Mouse (Mus musculus) CH12.LX (cell line): ENCODE measurements at regions not wholly inside any gene's neighbourhood (a gene's known extent, or its start where the extent isn't known, plus 50 kb on each side); places are given as distances from the start of the nearest gene placed in this dataset.

Experiments
- DNase-seq: peaks from one replicate; pipeline ENCODE4 v3.0.0-alpha.2; 2013; ENCODE audit errors: extremely low read depth
- H3K27ac ChIP-seq: 2 replicates; pipeline ENCODE4 v1.5.1; 2012; ENCODE audit warnings: low read depth, mild to moderate bottlenecking, control low read depth, moderate library complexity; ENCODE audit not compliant: insufficient read depth
- H3K27me3 ChIP-seq: replicated peaks from 2 replicates; pipeline ENCODE3; 2012; ENCODE audit warnings: inconsistent platforms
- H3K36me3 ChIP-seq, 2 experiments: replicated peaks in 1 of 2; 2 replicates each; pipeline versions ENCODE3 to v1.6.1; 2012; ENCODE audit warnings: inconsistent platforms in 1 of 2, low read length in 1 of 2, mild to moderate bottlenecking in 1 of 2, mixed read lengths in 1 of 2, moderate library complexity in 1 of 2; ENCODE audit not compliant: control insufficient read depth in 1 of 2, insufficient read depth in 1 of 2
- H3K4me1 ChIP-seq, 2 experiments: 2 replicates each; pipeline ENCODE4 v1.6.1; 2012; ENCODE audit warnings: inconsistent platforms in 1 of 2, moderate library complexity in 1 of 2; ENCODE audit not compliant: insufficient read depth in 2 of 2, control insufficient read depth in 1 of 2
- H3K4me2 ChIP-seq: 2 replicates; pipeline ENCODE4 v1.6.1; 2012; ENCODE audit warnings: low read depth, mild to moderate bottlenecking, control low read depth; ENCODE audit not compliant: poor library complexity, insufficient read depth, severe bottlenecking
- H3K4me3 ChIP-seq, 3 experiments: fragments of 150-350 bp in 1 of 3; sonication (generic) in 1 of 3; replicated peaks in 1 of 3; 2 replicates each; pipeline versions ENCODE3 to v1.5.1; 2011 to 2012; ENCODE audit warnings: low read depth in 2 of 3, low read length in 2 of 3, mild to moderate bottlenecking in 2 of 3, moderate library complexity in 2 of 3, control low read depth in 1 of 3, improper control_type of control experiment in 1 of 3, inconsistent platforms in 1 of 3, mixed read lengths in 1 of 3; ENCODE audit not compliant: poor library complexity in 1 of 3
- H3K79me2 ChIP-seq: replicated peaks from 2 replicates; pipeline ENCODE4 v1.6.1; 2012; ENCODE audit warnings: mild to moderate bottlenecking, moderate library complexity; ENCODE audit not compliant: control insufficient read depth, poor library complexity, insufficient read depth, severe bottlenecking; ENCODE audit errors: extremely low read depth
- H3K9ac ChIP-seq: 2 replicates; pipeline ENCODE4 v1.6.1; 2012; ENCODE audit warnings: low read depth, mild to moderate bottlenecking, control low read depth, moderate library complexity; ENCODE audit not compliant: insufficient read depth
- H3K9me3 ChIP-seq: replicated peaks from 2 replicates; pipeline ENCODE3; 2012; ENCODE audit warnings: low read length, inconsistent platforms, mixed read lengths
- BHLHE40 ChIP-seq: IDR thresholded peaks from 2 replicates; pipeline ENCODE4 v1.6.1; 2011; ENCODE audit warnings: mild to moderate bottlenecking, low read depth, low read length, improper control_type of control experiment
- CHD1 ChIP-seq: IDR thresholded peaks from 2 replicates; pipeline ENCODE4 v1.6.1; 2012; ENCODE audit warnings: low read depth, low read length, improper control_type of control experiment, inconsistent platforms
- CHD2 ChIP-seq: IDR thresholded peaks from 2 replicates; pipeline ENCODE4 v1.6.1; 2011; ENCODE audit warnings: low read length, improper control_type of control experiment
- CTCF ChIP-seq, 2 experiments: IDR thresholded peaks in 1 of 2; conservative IDR thresholded peaks in 1 of 2; 2 replicates each; pipeline ENCODE4 v1.5.1; 2011 to 2012; ENCODE audit warnings: low read depth in 2 of 2, low read length in 2 of 2, improper control_type of control experiment in 1 of 2, inconsistent platforms in 1 of 2, mild to moderate bottlenecking in 1 of 2, moderate library complexity in 1 of 2
- E2F4 ChIP-seq: IDR thresholded peaks from 2 replicates; pipeline ENCODE4 v1.6.1; 2011; ENCODE audit warnings: low read depth, low read length, improper control_type of control experiment; ENCODE audit not compliant: insufficient replicate concordance
- ELF1 ChIP-seq: IDR thresholded peaks from 2 replicates; pipeline ENCODE4 v1.6.1; 2014; ENCODE audit warnings: low read depth, mild to moderate bottlenecking, inconsistent platforms, low read length, improper control_type of control experiment
- ETS1 ChIP-seq: conservative IDR thresholded peaks from 2 replicates; pipeline ENCODE4 v1.6.1; 2012; ENCODE audit warnings: low read depth, mild to moderate bottlenecking, inconsistent platforms, low read length, improper control_type of control experiment, moderate library complexity
- GABPA ChIP-seq: IDR thresholded peaks from 2 replicates; pipeline ENCODE4 v1.6.1; 2012; ENCODE audit warnings: low read depth, low read length, improper control_type of control experiment, inconsistent platforms; ENCODE audit not compliant: insufficient replicate concordance
- HCFC1 ChIP-seq: IDR thresholded peaks from 2 replicates; pipeline ENCODE4 v1.6.1; 2012; ENCODE audit warnings: low read depth, mild to moderate bottlenecking, inconsistent platforms, low read length, improper control_type of control experiment
- IRF4 ChIP-seq: IDR thresholded peaks from 2 replicates; pipeline ENCODE4 v1.6.1; 2014; ENCODE audit warnings: low read depth, mild to moderate bottlenecking, inconsistent platforms, low read length, improper control_type of control experiment
- JUN ChIP-seq: IDR thresholded peaks from 2 replicates; pipeline ENCODE4 v1.6.1; 2011; ENCODE audit warnings: low read depth, mild to moderate bottlenecking, low read length, improper control_type of control experiment, moderate library complexity; ENCODE audit not compliant: insufficient read depth
- JUND ChIP-seq: conservative IDR thresholded peaks from 2 replicates; pipeline ENCODE4 v1.6.1; 2011; ENCODE audit warnings: low read depth, low read length, improper control_type of control experiment
- MAFK ChIP-seq: IDR thresholded peaks from 2 replicates; pipeline ENCODE4 v1.6.1; 2011; ENCODE audit warnings: low read length, improper control_type of control experiment; ENCODE audit not compliant: insufficient replicate concordance
- MAX ChIP-seq: IDR thresholded peaks from 2 replicates; pipeline ENCODE4 v1.6.1; 2011; ENCODE audit warnings: low read length, improper control_type of control experiment
- MAZ ChIP-seq: IDR thresholded peaks from 2 replicates; pipeline ENCODE4 v1.6.1; 2012; ENCODE audit warnings: low read depth, mild to moderate bottlenecking, inconsistent platforms, low read length, improper control_type of control experiment, moderate library complexity
- MXI1 ChIP-seq: IDR thresholded peaks from 2 replicates; pipeline ENCODE4 v1.6.1; 2011; ENCODE audit warnings: mild to moderate bottlenecking, low read depth, low read length, improper control_type of control experiment
- PAX5 ChIP-seq: IDR thresholded peaks from 2 replicates; pipeline ENCODE4 v1.6.1; 2012; ENCODE audit warnings: low read length, inconsistent platforms, mixed read lengths
- POLR2A ChIP-seq: IDR thresholded peaks from 2 replicates; pipeline ENCODE4 v1.6.1; 2011; ENCODE audit warnings: low read depth, mild to moderate bottlenecking, improper control_type of control experiment, low read length
- POLR2AphosphoS2 ChIP-seq: IDR thresholded peaks from 2 replicates; pipeline ENCODE4 v1.6.1; 2011; ENCODE audit warnings: low read depth, low read length, improper control_type of control experiment
- RCOR1 ChIP-seq: conservative IDR thresholded peaks from 2 replicates; pipeline ENCODE4 v1.6.1; 2012; ENCODE audit warnings: low read depth, mild to moderate bottlenecking, inconsistent platforms, low read length, improper control_type of control experiment
- SIN3A ChIP-seq: IDR thresholded peaks from 2 replicates; pipeline ENCODE4 v1.6.1; 2012; ENCODE audit warnings: low read length, improper control_type of control experiment, inconsistent platforms
- TCF12 ChIP-seq: IDR thresholded peaks from 2 replicates; pipeline ENCODE4 v1.6.1; 2014; ENCODE audit warnings: low read depth, mild to moderate bottlenecking, inconsistent platforms, low read length, improper control_type of control experiment
- USF1 ChIP-seq: IDR thresholded peaks from 2 replicates; pipeline ENCODE4 v1.6.1; 2014; ENCODE audit warnings: low read depth, mild to moderate bottlenecking, inconsistent platforms, low read length, improper control_type of control experiment
- USF2 ChIP-seq: conservative IDR thresholded peaks from 2 replicates; pipeline ENCODE4 v1.6.1; 2011; ENCODE audit warnings: low read depth, low read length, improper control_type of control experiment
- ZKSCAN1 ChIP-seq: IDR thresholded peaks from 2 replicates; pipeline ENCODE4 v1.6.1; 2012; ENCODE audit warnings: low read depth, inconsistent platforms, low read length, improper control_type of control experiment, borderline replicate concordance
- ZMIZ1 ChIP-seq: IDR thresholded peaks from 2 replicates; pipeline ENCODE4 v1.6.1; 2012; ENCODE audit warnings: low read depth, mild to moderate bottlenecking, inconsistent platforms, low read length, improper control_type of control experiment
- ZNF384 ChIP-seq: IDR thresholded peaks from 2 replicates; pipeline ENCODE4 v1.6.1; 2012; ENCODE audit warnings: low read depth, low read length, improper control_type of control experiment, inconsistent platforms
- dilution Hi-C: fragments of 300-500 bp; cut with MboI; formaldehyde crosslinking; loops from 2 replicates; pipeline ENCODE4 v1.14.3; 2020; ENCODE audit warnings: low sequenced_read_pairs; ENCODE audit not compliant: extremely low pct_unique_long_range_greater_than_20kb, extremely low pct_ligation_motif_present
- in situ Hi-C: fragments of 300-500 bp; cut with MboI; formaldehyde crosslinking; loops from 3 replicates; pipeline ENCODE4 v1.14.3; 2019; ENCODE audit warnings: low sequenced_read_pairs, low pct_ligation_motif_present, low pct_unique_long_range_greater_than_20kb, mixed read lengths

GRCm38 (mm10) chr14:106379645-106380044, 273.6 kb downstream of the Trim52 start:
- no peaks in the 10 kb centered on the region for H3K4me1 ChIP-seq
- peaks cover 11% of the 10 kb centered on the region for H3K9me3 ChIP-seq
- H3K36me3 ChIP-seq, result no peaks in the 10 kb centered on the region
- dilution Hi-C loops, result no loop called here
- in situ Hi-C loops, result no loop called here
- H3K4me2 ChIP-seq, result no peak overlapping the region
- H3K4me3 ChIP-seq, result no peak overlapping the region
- H3K79me2 ChIP-seq, result no peaks in the 10 kb centered on the region
- H3K27ac ChIP-seq, result no peak overlapping the region
- H3K9ac ChIP-seq, result no peak overlapping the region
- no peak for DNase-seq
- H3K27me3 ChIP-seq, result no peaks in the 10 kb centered on the region
- no peak for TF ChIP-seq MAFK
- no peak for TF ChIP-seq PAX5
- no peak for TF ChIP-seq HCFC1
- no peak for TF ChIP-seq ELF1
- no peak for TF ChIP-seq JUN

- dilution Hi-C loops, result no loop called here
- TF ChIP-seq ZNF384 (no peak), BHLHE40 (no peak), CTCF (conservative IDR thresholded peaks at IDR 0.05 in 1 of 2, IDR thresholded peaks at IDR 0.05 in 1 of 2; ENCODE audit: low read depth in 2 of 2, low read length in 2 of 2) (no peak), IRF4 (no peak), USF1 (no peak), E2F4 (no peak), ETS1 (no peak), ZKSCAN1 (no peak), GABPA (no peak), CHD2 (no peak)
- no peaks in the 10 kb centered on the region for H3K79me2 ChIP-seq
- H3K27ac ChIP-seq, result no peak overlapping the region
- no peaks in the 10 kb centered on the region for H3K36me3 ChIP-seq
- no peak for DNase-seq
- peaks cover 14% of the 10 kb centered on the region for H3K9me3 ChIP-seq
- in situ Hi-C loops, result no loop called here
- no peaks in the 10 kb centered on the region for H3K27me3 ChIP-seq
- no peak overlapping the region for H3K4me2 ChIP-seq
- no peaks in the 10 kb centered on the region for H3K4me1 ChIP-seq
- H3K9ac ChIP-seq, result no peak overlapping the region
- no peak overlapping the region for H3K4me3 ChIP-seq
These were observed 281.7 kb downstream of the Trim52 start for GRCm38 (mm10) chr14:106387671-106388070.

GRCm38 (mm10) chr14:106390546-106390945, 284.5 kb downstream of the Trim52 start:
- no peak overlapping the region for H3K9ac ChIP-seq
- in situ Hi-C loops, result no loop called here
- H3K27me3 ChIP-seq, result no peaks in the 10 kb centered on the region
- H3K36me3 ChIP-seq, result no peaks in the 10 kb centered on the region
- no peaks in the 10 kb centered on the region for H3K79me2 ChIP-seq
- no peak overlapping the region for H3K4me2 ChIP-seq
- no peaks in the 10 kb centered on the region for H3K4me1 ChIP-seq
- no peak overlapping the region for H3K27ac ChIP-seq
- peaks cover 13% of the 10 kb centered on the region for H3K9me3 ChIP-seq
- TF ChIP-seq JUN, result no peak
- no peak for TF ChIP-seq USF2
- TF ChIP-seq MAX, result no peak
- TF ChIP-seq ELF1, result no peak
- no peak for TF ChIP-seq ZMIZ1
- TF ChIP-seq CHD1, result no peak
- no peak for TF ChIP-seq MXI1
- TF ChIP-seq ZNF384, result no peak
- TF ChIP-seq POLR2A, result no peak
- TF ChIP-seq RCOR1, result no peak
- no peak for TF ChIP-seq E2F4
- no peak for TF ChIP-seq POLR2AphosphoS2
- TF ChIP-seq JUND, result no peak
- no peak for TF ChIP-seq SIN3A
- no peak for TF ChIP-seq MAZ
- TF ChIP-seq TCF12, result no peak
- TF ChIP-seq, all 38 proteins: peak for 0
- DNase-seq, result no peak
- H3K4me3 ChIP-seq, result no peak overlapping the region
- dilution Hi-C loops, result no loop called here
